Mouse (Mus musculus): ENCODE measurements around the gene Osbpl10.
"Not testable (repeated sequence)": the region's sequence is repeated elsewhere in the genome, so short reads cannot be mapped to it uniquely, and the experiment has no call there.

Osbpl10 gene

GRCm38 (mm10) chr9:115031046-115031445, 52.7 kb downstream of the Osbpl10 start:
- in situ Hi-C loops (cut with MseI, MboI): not testable (repeated sequence)

GRCm38 (mm10) chr9:115032786-115033185, 54.4 kb downstream of the Osbpl10 start:
- in situ Hi-C loops (cut with MseI, MboI): no loop called here

GRCm38 (mm10) chr9:115034271-115034670, 55.9 kb downstream of the Osbpl10 start:
- in situ Hi-C loops (cut with MseI, MboI): no loop called here

DNA sequence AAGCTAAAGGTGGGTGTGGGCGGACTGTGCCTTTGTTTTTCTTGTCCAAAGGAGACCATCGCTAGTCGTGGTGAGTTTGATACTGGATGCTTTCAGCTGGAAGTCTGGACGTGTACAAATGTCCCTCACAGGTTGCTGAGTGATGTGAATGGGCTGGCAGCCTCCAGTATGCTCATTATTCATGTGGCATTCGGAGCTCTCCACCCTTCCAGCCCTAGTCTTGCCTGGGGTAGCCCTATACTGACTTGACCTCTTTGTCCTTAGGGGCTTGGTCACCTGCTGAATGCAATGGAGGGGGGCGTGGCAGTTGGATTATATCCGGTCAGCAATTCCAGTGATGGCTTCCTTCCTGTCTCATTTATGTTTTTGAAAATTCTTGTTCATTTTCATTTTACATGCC, 56.4 kb downstream of the Osbpl10 start:
- in situ Hi-C loops (cut with MseI, MboI): no loop called here

DNA sequence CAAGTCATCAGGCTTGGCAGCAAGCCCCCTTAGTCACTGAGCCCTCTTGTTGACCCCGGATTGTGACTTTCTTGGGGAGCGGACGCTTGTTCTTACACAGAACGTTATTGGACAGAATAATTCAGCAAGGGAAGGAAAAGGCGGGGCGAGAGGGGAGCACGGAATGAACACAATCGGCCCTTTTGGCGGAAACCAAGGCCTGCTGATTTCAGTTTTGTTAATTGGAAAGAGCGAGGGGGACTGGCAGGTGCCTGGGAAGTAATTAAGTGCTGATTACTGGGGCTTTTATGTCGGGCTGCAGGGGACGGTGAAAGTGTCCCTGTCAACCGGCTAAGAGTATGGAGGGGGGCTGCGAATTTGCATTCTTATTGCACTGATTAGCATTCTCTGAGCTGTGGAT, 59.8 kb downstream of the Osbpl10 start:
- in situ Hi-C loops (cut with MseI, MboI): no loop called here

DNA sequence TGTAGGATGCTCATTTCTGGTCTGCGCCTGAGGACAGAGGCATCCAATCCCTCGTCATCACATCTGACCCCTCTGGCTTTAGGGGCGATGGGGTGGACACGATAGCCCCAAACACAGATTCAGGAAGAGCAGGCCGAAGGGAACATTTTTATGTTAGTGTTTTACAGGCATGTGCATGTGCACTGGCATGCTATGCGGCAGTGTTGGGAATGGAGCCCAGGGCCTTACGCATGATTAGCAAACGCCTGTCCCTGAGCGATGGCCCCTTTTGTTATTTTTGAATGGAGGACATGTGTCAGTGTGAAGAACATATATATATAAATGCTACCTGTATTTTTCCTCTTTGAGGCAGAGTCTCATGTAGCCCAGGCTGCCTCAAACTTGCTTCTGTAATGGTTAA, 60.3 kb downstream of the Osbpl10 start:
- in situ Hi-C loops (cut with MseI, MboI): no loop called here

DNA sequence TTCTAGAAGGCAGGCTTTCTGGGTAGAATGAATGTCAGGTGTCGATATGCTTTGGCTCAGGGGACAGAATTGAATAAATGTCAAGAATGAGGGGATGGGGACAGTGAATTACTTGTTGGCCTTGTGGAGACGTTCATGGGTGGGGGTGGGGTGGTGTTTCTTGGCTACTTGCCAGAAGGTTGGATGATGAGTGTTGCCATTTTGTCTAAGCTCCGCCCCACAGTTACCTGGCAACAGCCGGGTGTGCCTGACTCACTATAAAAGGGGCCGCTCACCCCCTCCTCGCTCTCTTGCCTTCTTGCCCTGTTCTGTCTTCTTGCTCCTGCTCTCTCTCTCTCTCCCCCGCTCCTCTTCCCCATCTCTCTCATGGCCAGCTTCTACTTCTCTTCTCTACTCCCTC, 60.9 kb downstream of the Osbpl10 start:
- in situ Hi-C loops (cut with MseI, MboI): no loop called here

DNA sequence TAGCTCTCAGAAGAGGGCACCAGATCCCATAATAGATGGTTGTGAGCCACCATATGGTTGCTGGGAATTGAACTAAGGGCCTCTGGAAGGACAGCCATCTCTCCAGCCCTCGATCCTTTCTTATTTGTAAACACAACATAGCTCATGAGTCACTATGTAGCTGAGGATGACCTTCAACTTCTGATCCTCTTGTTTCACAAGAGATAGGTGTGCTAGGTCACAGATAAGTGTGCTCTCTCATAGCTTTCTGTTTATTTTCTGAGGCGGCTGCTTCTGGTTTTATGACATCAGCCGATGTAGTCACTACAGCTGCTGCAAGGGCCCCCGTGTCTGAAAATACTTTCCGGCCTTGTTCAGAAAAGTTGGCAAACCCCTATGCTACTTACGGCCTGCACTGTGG, 64.2 kb downstream of the Osbpl10 start:
- in situ Hi-C loops (cut with MseI, MboI): no loop called here

DNA sequence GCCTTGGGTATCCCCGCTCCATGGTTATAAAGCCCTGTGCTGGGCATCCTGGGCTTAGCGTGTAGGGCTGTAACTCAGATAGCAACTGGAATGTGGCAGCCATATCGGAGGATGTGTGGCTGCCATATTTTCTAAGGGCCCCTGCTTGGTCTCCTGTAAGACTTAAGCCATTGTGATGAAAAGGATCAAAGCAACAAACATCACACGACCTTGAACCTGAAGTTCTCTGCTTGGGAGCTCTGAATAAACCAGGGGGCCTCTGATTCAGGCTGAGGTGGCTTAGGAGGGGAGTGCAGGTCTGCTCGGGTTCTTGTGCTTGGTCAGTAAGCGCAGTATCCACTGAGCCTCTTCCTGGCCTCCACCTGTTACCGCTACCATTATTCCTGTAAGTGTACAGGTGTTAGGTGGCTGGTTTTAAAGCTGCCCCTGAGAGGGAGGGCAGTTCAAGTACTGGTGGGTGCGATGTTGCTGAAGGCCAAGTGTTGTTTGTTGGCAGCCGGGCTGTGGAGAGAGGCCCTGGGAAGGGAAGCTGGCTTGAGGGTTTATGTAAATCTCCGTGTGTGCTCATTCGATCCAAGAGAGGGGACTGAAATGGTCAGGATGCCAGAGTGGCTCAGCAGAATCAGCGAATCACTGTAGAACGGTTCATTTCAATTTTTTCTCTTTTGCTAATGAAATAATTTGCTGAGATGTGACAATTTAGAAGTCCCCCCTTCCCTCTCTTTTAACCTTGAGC, 64.8 kb downstream of the Osbpl10 start:
- in situ Hi-C loops (cut with MseI, MboI): no loop called here

DNA sequence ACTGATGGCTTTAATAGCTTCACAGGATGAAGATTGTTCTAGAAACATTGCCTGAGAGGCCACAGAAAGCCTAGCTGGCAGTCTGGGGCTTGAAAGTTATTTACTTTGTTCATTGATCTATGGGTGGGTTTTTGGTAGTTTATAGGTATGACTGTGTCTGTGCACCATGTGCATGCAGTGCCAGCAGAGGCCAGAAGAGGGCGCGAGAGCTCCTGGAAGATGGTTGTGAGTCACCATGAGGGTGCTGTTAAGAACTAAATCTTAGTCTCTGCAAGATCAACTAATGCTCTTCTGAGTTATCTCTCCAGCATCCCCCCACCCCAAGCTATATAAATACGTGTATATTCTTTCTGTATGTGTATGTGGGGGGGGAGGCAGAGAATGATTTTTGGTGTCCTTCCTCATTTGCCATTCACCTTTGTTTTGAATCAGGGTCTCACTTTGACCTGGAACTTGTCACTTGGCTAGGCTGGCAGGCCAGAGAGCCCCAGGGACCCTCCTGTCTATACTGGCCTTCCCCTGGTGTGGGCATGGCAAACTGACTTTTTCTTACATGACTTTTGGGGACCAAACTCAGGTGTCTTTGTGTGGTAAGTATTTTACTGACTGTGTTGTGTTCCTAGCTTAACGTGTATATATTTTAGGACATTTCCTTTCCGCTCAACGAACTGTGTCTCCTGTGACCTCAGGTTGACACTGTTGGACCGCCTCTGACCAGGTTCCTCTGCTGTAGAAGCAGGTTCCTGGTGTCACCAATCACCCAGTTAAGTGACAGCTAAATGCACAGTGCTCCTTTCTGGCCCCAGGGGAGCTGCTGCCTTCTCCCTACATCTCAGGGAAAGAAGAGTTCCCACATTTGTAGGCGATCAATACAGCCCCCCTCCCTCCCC, 65.8 kb downstream of the Osbpl10 start:
- in situ Hi-C loops (cut with MseI, MboI): no loop called here

GRCm38 (mm10) chr9:115045087-115045800, 66.9 kb downstream of the Osbpl10 start:
- in situ Hi-C loops (cut with MseI, MboI): no loop called here

DNA sequence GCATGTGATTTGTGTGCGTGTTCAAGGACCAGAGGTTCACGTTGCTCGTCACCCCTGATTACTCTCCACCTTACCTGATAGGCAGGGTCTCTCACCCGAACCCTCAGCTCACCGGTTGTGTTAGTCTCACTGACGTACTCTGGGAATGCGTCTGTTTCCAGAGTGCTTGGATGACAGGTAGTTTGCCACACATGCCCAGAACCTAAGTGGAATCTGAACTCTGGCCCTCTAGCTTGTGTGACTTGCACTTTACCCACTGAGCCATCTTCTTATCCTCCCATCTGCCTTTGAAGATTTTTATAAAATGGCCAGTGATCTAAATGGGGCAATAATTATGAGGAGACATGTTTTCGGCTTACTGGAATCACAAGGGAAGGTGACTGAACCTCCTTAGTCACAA, 68.3 kb downstream of the Osbpl10 start:
- in situ Hi-C loops (cut with MseI, MboI): no loop called here

DNA sequence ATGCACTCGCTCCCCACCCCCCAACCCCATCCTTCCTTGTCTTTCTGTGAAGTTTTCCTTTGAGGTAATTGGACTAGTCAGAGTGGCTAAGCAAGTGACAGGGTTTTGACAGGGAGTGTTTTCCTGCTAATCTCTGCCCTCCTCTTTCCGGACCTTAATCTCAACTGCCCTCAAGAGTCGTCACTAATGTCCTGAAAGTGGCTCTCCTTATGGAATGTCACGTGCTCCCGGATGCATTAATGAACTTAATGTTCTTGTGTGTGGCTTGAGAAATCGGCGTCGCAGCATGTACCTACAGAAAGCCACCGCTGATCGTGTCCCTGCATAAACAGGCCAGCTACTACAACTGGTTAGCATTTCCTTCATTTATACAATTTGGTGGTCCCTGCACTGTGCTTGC, 70.0 kb downstream of the Osbpl10 start:
- in situ Hi-C loops (cut with MseI, MboI): no loop called here

GRCm38 (mm10) chr9:115048861-115049260, 70.5 kb downstream of the Osbpl10 start:
- in situ Hi-C loops (cut with MseI, MboI): no loop called here

GRCm38 (mm10) chr9:115049981-115050720, 71.8 kb downstream of the Osbpl10 start:
- in situ Hi-C loops (cut with MseI, MboI): no loop called here

DNA sequence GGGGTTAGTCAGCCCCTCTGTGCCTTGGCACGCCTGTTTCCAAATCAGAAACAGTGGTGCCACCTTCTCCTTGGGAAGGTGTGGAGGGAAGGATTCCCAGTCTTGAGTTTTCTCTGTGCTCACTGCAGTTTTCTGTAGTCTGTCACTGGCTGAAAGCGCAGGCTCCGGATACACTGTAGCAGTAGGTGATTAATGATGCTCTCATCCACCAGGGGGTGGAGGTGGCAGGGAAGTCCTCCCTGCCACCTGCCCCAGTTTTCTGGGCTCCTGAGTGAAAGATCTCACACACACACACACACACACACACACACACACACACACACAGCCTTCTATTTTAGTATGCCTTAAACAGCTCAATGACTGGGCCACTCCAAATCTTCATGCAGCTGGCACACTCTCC, 73.6 kb downstream of the Osbpl10 start:
- in situ Hi-C loops (cut with MseI, MboI): no loop called here

DNA sequence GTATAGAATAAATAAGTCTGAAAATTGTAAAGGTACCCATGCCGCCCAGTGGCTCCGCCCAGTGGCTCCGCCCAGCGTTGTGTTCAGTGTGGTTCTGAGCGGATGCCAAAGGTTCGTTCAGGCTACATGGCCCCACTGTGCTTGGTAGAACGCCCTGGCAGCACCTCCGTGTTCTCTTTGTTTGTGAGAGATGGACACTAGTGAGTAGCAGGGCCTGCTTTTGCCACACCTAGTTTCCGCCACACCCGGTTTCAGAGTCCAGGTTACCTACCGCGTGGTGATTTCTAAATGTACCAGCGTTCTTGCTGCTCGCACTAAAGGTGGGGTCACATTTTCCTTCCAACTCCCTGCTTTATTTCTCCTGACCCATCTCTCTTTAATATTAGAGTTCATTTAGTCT, 75.4 kb downstream of the Osbpl10 start:
- in situ Hi-C loops (cut with MseI, MboI): no loop called here

GRCm38 (mm10) chr9:115055041-115055830, 76.9 kb downstream of the Osbpl10 start:
- in situ Hi-C loops (cut with MseI, MboI): no loop called here

- in situ Hi-C loops (cut with MseI, MboI): no loop called here
These were observed 80.4 kb downstream of the Osbpl10 start for GRCm38 (mm10) chr9:115058806-115059205.

DNA sequence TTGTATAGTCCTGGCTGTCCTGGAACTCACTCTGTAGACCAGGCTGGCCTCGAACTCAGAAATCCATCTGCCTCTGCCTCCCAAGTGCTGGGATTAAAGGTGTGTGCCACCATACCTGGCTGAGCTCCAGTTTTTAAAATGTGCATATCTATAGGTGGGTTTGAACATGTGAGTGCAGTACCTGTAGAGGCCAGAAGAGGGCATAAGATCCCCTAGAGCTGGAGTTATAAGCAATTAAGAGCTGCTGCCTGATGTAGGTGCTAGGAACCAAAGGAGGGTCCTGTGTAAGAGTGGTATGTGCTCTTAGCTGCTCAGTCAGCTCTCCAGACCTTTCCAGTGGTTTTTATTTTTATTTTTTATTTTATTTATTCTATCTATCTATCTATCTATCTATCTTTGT, 86.5 kb downstream of the Osbpl10 start:
- in situ Hi-C loops (cut with MseI, MboI): no loop called here

DNA sequence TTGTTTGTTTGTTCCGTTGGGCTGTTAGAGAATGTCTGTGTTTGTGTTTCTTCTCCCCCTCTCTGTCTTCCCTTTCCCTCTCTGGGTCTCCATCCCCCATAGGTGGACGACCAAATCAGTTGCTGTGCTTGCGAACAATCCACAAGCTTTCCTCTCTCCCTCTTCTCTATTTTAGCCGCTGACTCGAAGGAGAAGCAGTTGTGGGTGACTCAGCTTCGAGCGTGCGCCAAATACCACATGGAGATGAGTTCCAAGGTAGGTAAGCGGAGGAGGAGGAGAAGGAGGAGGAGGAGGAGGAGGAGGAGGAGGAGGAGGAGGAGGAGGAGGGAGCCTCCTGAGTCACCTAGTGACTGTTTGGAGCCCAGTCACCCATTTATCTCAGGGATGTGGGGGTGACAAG, 88.7 kb downstream of the Osbpl10 start:
- in situ Hi-C loops (cut with MseI, MboI): no loop called here

All from mouse trophoblast stem cell (cell line).